Mouse (Mus musculus) midbrain, embryonic 11.5 days (tissue): ENCODE measurements at regions not wholly inside any gene's neighbourhood (a gene's known extent, or its start where the extent isn't known, plus 50 kb on each side); places are given as distances from the start of the nearest gene placed in this dataset. TPM values are rescaled to one million over a fixed set of nuclear protein-coding genes. Genes with fewer than 3 reads are reported as not detected.

ENCODE experiments used
- ATAC-seq: fragments of 200-750 bp; cut with Nextera tagmentation; 2 replicates; pipeline ENCODE4 v1.8.0; 2017; ENCODE audit warnings: moderate TSS enrichment, moderate library complexity; ENCODE audit not compliant: low FRiP score
- DNase-seq: peaks from one replicate; pipeline ENCODE4 v3.0.0; 2015; ENCODE audit warnings: low spot score; ENCODE audit errors: missing footprints
- H3K27ac ChIP-seq: fragments of 300-500 bp; sonication (generic); 2 replicates; pipeline ENCODE4 v1.5.1; 2014; ENCODE audit warnings: low read depth, low read length
- H3K27me3 ChIP-seq: fragments of 300-500 bp; sonication (generic); 2 replicates; pipeline ENCODE4 v1.6.1; 2014; ENCODE audit warnings: mild to moderate bottlenecking, low read length, moderate library complexity, mixed read lengths; ENCODE audit not compliant: control insufficient read depth, insufficient read depth
- H3K36me3 ChIP-seq: fragments of 300-500 bp; sonication (generic); 2 replicates; pipeline ENCODE4 v1.6.1; 2014; ENCODE audit warnings: mild to moderate bottlenecking, low read length, moderate library complexity, mixed read lengths; ENCODE audit not compliant: control insufficient read depth, insufficient read depth
- H3K4me1 ChIP-seq: fragments of 300-500 bp; sonication (generic); 2 replicates; pipeline ENCODE4 v1.6.1; 2014; ENCODE audit warnings: low read length; ENCODE audit not compliant: control insufficient read depth, insufficient read depth
- H3K4me2 ChIP-seq: fragments of 300-500 bp; sonication (generic); 2 replicates; pipeline ENCODE4 v1.6.1; 2014; ENCODE audit warnings: mild to moderate bottlenecking, moderate library complexity
- H3K4me3 ChIP-seq: fragments of 300-500 bp; sonication (generic); 2 replicates; pipeline ENCODE4 v1.5.1; 2014; ENCODE audit warnings: low read depth, low read length
- H3K9ac ChIP-seq: fragments of 300-500 bp; sonication (generic); 2 replicates; pipeline ENCODE4 v1.6.1; 2014; ENCODE audit warnings: low read length
- H3K9me3 ChIP-seq: fragments of 300-500 bp; sonication (generic); 2 replicates; pipeline ENCODE4 v1.6.1; 2016; ENCODE audit warnings: low read length; ENCODE audit not compliant: control insufficient read depth
- WGBS: fragments of 180-500 bp; shearing (Covaris S2); extraction: QIAGEN DNeasy Blood & Tissue Kit; methylation state at CpG from one replicate; pipeline ENCODE4 v1.1.7; 2014; 5-methylcytosine and 5-hydroxymethylcytosine counted together
- microRNA-seq: library from miRNA; unstranded; fragments of <30 nt; microRNA quantifications from one replicate; pipeline ENCODE4, GENCODE M21; 2017

GRCm38 (mm10) chr8:96680416-96681027 lies 792.2 kb upstream of the Got2 start:
- no peaks in the 10 kb centered on the region for H3K36me3 ChIP-seq
- DNase-seq (no peak), ATAC-seq (no peak)
- no peaks in the 10 kb centered on the region for H3K9me3 ChIP-seq
- no peak overlapping the region for H3K4me2 ChIP-seq
- H3K9ac ChIP-seq = no peak overlapping the region
- 90% methylated on average over 16 of the region's 16 CpGs for WGBS
- H3K4me3 ChIP-seq = no peak overlapping the region
- no peaks in the 10 kb centered on the region for H3K27me3 ChIP-seq
- no peak overlapping the region for H3K27ac ChIP-seq
- H3K4me1 ChIP-seq = no peaks in the 10 kb centered on the region

- whole genome bisulfite sequencing = 91% methylated on average over 4 of the region's 4 CpGs
- Histone ChIP-seq H3K4me1 (no peaks in the 10 kb centered on the region), H3K27me3 (no peaks in the 10 kb centered on the region), H3K9ac (no peak overlapping the region), H3K4me3 (no peak overlapping the region), H3K36me3 (no peaks in the 10 kb centered on the region), H3K4me2 (no peak overlapping the region), H3K27ac (no peak overlapping the region), H3K9me3 (no peaks in the 10 kb centered on the region)
- ATAC-seq (no peak), DNase-seq (no peak)
Observed at GRCm38 (mm10) chr8:96679510-96679909, 791.2 kb upstream of the Got2 start.

- 61% methylated on average over 8 of the region's 8 CpGs for WGBS
- H3K9ac ChIP-seq = no peak overlapping the region
- H3K27me3 ChIP-seq = no peaks in the 10 kb centered on the region
Observed at GRCm38 (mm10) chr8:96674703-96675102, 786.4 kb upstream of the Got2 start.

GRCm38 (mm10) chr8:96656495-96657279 lies 768.3 kb upstream of the Got2 start:
- H3K27me3 ChIP-seq = no peaks in the 10 kb centered on the region
- H3K9ac ChIP-seq = no peak overlapping the region
- WGBS = 85% methylated on average over 8 of the region's 8 CpGs
- no peak overlapping the region for H3K4me2 ChIP-seq
- no peak overlapping the region for H3K4me3 ChIP-seq
- no peak overlapping the region for H3K27ac ChIP-seq
- no peaks in the 10 kb centered on the region for H3K36me3 ChIP-seq
- DNase-seq (no peak), ATAC-seq (no peak)
- no peaks in the 10 kb centered on the region for H3K9me3 ChIP-seq
- H3K4me1 ChIP-seq = no peaks in the 10 kb centered on the region

More at GRCm38 (mm10) chr8:96674703-96675102, 786.4 kb upstream of the Got2 start:
- Histone ChIP-seq H3K36me3 (no peaks in the 10 kb centered on the region), H3K4me3 (no peak overlapping the region), H3K4me1 (no peaks in the 10 kb centered on the region), H3K9me3 (no peaks in the 10 kb centered on the region), H3K27ac (no peak overlapping the region), H3K4me2 (no peak overlapping the region)
- peak; percentile 19; the same call in 1 of the 2 replicates for ATAC-seq
- DNase-seq = peak; percentile 84

GRCm38 (mm10) chr8:96647743-96648142 lies 759.4 kb upstream of the Got2 start:
- 89% methylated on average over 5 of the region's 5 CpGs for WGBS
- Histone ChIP-seq H3K36me3 (no peaks in the 10 kb centered on the region), H3K9ac (no peak overlapping the region), H3K27ac (no peak overlapping the region), H3K4me3 (no peak overlapping the region), H3K4me1 (no peaks in the 10 kb centered on the region), H3K4me2 (no peak overlapping the region), H3K9me3 (no peaks in the 10 kb centered on the region), H3K27me3 (no peaks in the 10 kb centered on the region)
- ATAC-seq (no peak), DNase-seq (no peak)

Small RNA genes lying in the stretch of these regions (microRNA-seq; reads per million reads assigned to microRNA genes)
- gene Gm24132 = not detected
